Mouse (Mus musculus): ENCODE data around the gene Rasl12. TPM values are rescaled to one million over a fixed set of nuclear protein-coding genes. Genes with fewer than 3 reads are reported as not detected.
A peak's percentile ranks its signal among the peaks of the same experiment; 100 is the strongest.

Gene Rasl12
- polyA plus RNA-seq, 1 experiment from 2014 or later: 10.4 TPM

- 88% methylated on average over 6 of the region's 6 CpGs for WGBS
- TF ChIP-seq CTCF (IDR thresholded peaks at IDR 0.05; ENCODE audit: low read depth): no peak
- no peak for ATAC-seq (replicated peaks; ENCODE audit: low FRiP score, low read depth)
- Histone ChIP-seq H3K27me3 (ENCODE audit: insufficient read depth, low read length) (no peaks in the 10 kb centered on the region), H3K36me3 (ENCODE audit: insufficient read depth, low read length) (peaks cover 42% of the 10 kb centered on the region), H3K9me3 (replicated peaks; ENCODE audit: low read length) (no peaks in the 10 kb centered on the region), H3K4me2 (ENCODE audit: low read length) (no peak overlapping the region), H3K4me1 (replicated peaks; ENCODE audit: insufficient read depth, low read length) (no peaks in the 10 kb centered on the region), H3K9ac (ENCODE audit: low read depth, low read length) (no peak overlapping the region), H3K27ac (no peak overlapping the region), H3K4me3 (replicated peaks; ENCODE audit: low read depth, low read length) (no peak overlapping the region)
- no peak for DNase-seq (ENCODE audit: low spot score)
Measured at GRCm38 (mm10) chr9:65447951-65448350, 49.6 kb downstream of the Rasl12 start.

DNA sequence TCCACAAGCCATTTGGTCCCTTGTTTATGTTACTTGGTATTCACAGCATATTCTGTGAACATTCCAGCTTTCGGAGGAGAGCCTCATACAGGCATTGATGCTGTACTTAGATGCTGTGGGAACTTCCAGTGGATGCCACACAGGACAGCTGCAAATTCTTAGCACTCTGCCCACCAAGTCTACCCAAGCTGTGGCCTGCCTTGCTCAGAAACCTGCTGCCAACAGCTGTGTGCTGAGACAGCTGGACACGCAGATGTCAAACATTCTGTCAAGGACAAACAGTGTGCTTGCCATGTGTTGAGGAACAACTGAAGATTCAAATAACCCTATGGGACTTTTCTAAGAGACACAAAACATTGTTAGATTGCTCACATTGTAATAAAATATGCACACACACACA, 60.7 kb downstream of the Rasl12 start:
- H3K4me1 ChIP-seq (replicated peaks; ENCODE audit: insufficient read depth, low read length): peaks cover 13% of the 10 kb centered on the region; the same call in 1 of the 2 replicates
- no peak overlapping the region for H3K4me2 ChIP-seq (ENCODE audit: low read length)
- H3K27me3 ChIP-seq (ENCODE audit: insufficient read depth, low read length): no peaks in the 10 kb centered on the region
- no peak overlapping the region for H3K9ac ChIP-seq (ENCODE audit: low read depth, low read length)
- H3K27ac ChIP-seq: no peak overlapping the region
- 81% methylated on average over 2 of the region's 2 CpGs for WGBS
- no peak overlapping the region for H3K4me3 ChIP-seq (replicated peaks; ENCODE audit: low read depth, low read length)
- no peak for ATAC-seq (replicated peaks; ENCODE audit: low FRiP score, low read depth)
- TF ChIP-seq CTCF (IDR thresholded peaks at IDR 0.05; ENCODE audit: low read depth): no peak
- H3K36me3 ChIP-seq (ENCODE audit: insufficient read depth, low read length): no peaks in the 10 kb centered on the region
- no peaks in the 10 kb centered on the region for H3K9me3 ChIP-seq (replicated peaks; ENCODE audit: low read length)
- DNase-seq (ENCODE audit: low spot score): no peak

DNA sequence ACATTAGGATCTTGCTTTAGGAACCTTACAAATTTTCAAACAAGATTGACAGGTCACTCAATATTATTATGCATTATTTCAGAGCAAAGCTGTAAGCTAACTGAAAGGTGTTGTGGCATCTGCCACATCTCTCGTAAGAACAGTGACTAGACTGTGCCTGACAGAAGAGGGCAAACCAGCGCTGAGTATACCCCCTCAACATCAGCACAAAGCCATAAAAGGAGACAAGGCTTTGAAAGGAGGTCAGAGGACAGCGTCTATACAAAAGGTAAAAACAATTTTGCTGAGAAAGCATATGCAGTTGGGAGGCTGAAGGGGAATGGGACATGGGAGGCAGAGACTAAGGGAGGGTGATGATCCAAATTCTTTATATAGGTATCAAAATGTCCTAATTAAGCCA, 61.9 kb downstream of the Rasl12 start:
- no peaks in the 10 kb centered on the region for H3K9me3 ChIP-seq (replicated peaks; ENCODE audit: low read length)
- TF ChIP-seq CTCF (IDR thresholded peaks at IDR 0.05; ENCODE audit: low read depth): no peak
- ATAC-seq (replicated peaks; ENCODE audit: low FRiP score, low read depth): no peak
- H3K27ac ChIP-seq: peak overlapping the region; percentile 91
- DNase-seq (ENCODE audit: low spot score): no peak
- H3K27me3 ChIP-seq (ENCODE audit: insufficient read depth, low read length): no peaks in the 10 kb centered on the region
- H3K4me3 ChIP-seq (replicated peaks; ENCODE audit: low read depth, low read length): peak overlapping the region; percentile 81
- peak overlapping the region; percentile 55 for H3K4me2 ChIP-seq (ENCODE audit: low read length)
- peaks cover 13% of the 10 kb centered on the region; the same call in 1 of the 2 replicates for H3K4me1 ChIP-seq (replicated peaks; ENCODE audit: insufficient read depth, low read length)
- no peak overlapping the region for H3K9ac ChIP-seq (ENCODE audit: low read depth, low read length)
- H3K36me3 ChIP-seq (ENCODE audit: insufficient read depth, low read length): no peaks in the 10 kb centered on the region
- WGBS: 40% methylated on average over 3 of the region's 3 CpGs

- WGBS: under 1% methylated on average over 53 of the region's 53 CpGs
- peaks cover 13% of the 10 kb centered on the region; the same call in 1 of the 2 replicates for H3K4me1 ChIP-seq (replicated peaks; ENCODE audit: insufficient read depth, low read length)
- DNase-seq (ENCODE audit: low spot score) (peak; percentile 97), ATAC-seq (replicated peaks; ENCODE audit: low FRiP score, low read depth) (peak; percentile 96)
- H3K9me3 ChIP-seq (replicated peaks; ENCODE audit: low read length): no peaks in the 10 kb centered on the region
- H3K27ac ChIP-seq: peak within 1 kb of the TSS; percentile 91
- H3K4me3 ChIP-seq (replicated peaks; ENCODE audit: low read depth, low read length): peak within 1 kb of the TSS; percentile 81
- 0 out of 2 replicates have a peak, but pooled peaks have one; percentile 10 for TF ChIP-seq CTCF (IDR thresholded peaks at IDR 0.05; ENCODE audit: low read depth)
- H3K27me3 ChIP-seq (ENCODE audit: insufficient read depth, low read length): no peaks in the 10 kb centered on the region
- H3K4me2 ChIP-seq (ENCODE audit: low read length): peak within 1 kb of the TSS; percentile 55
- peaks cover 5% of the 10 kb centered on the region; the same call in 1 of the 2 replicates for H3K36me3 ChIP-seq (ENCODE audit: insufficient read depth, low read length)
- H3K9ac ChIP-seq (ENCODE audit: low read depth, low read length): peak within 1 kb of the TSS; percentile 76
Measured at GRCm38 (mm10) chr9:65460732-65461442, 62.6 kb downstream of the Rasl12 start, which contains the start of gene Spg21. TSS of gene Spg21 (plus strand) at chr9:65460947.

DNA sequence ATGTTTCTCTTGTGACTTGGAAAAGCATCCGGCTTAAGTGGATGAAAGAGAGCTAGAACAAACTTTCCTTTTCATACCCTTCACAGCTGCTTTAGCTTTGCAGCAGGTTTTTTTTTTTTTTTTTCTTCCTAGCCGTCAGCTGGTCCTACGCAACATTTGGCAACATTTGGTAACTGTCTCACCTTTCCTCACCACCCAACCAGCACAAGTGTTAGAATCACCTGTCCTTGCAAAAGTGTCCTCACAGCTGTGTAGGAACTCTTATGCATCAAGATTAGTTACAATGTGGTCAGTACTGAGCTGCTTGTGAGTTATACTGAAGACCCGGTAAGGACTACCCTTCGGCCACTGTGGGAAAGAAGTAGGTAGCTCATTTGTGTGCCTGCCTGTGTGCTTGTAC, 64.2 kb downstream of the Rasl12 start:
- no peak overlapping the region for H3K4me2 ChIP-seq (ENCODE audit: low read length)
- no peak for DNase-seq (ENCODE audit: low spot score)
- 74% methylated on average over 5 of the region's 5 CpGs for WGBS

GRCm38 (mm10) chr9:65464161-65464560, 65.9 kb downstream of the Rasl12 start:
- DNase-seq (ENCODE audit: low spot score): no peak
- Histone ChIP-seq H3K9me3 (replicated peaks; ENCODE audit: low read length) (no peaks in the 10 kb centered on the region), H3K4me2 (ENCODE audit: low read length) (no peak overlapping the region), H3K36me3 (ENCODE audit: insufficient read depth, low read length) (peaks cover 10% of the 10 kb centered on the region; the same call in 1 of the 2 replicates), H3K27ac (no peak overlapping the region), H3K27me3 (ENCODE audit: insufficient read depth, low read length) (no peaks in the 10 kb centered on the region), H3K4me1 (replicated peaks; ENCODE audit: insufficient read depth, low read length) (peaks cover 13% of the 10 kb centered on the region; the same call in 1 of the 2 replicates), H3K9ac (ENCODE audit: low read depth, low read length) (no peak overlapping the region), H3K4me3 (replicated peaks; ENCODE audit: low read depth, low read length) (no peak overlapping the region)
- TF ChIP-seq CTCF (IDR thresholded peaks at IDR 0.05; ENCODE audit: low read depth): no peak
- 92% methylated on average over 6 of the region's 6 CpGs for WGBS
- ATAC-seq (replicated peaks; ENCODE audit: low FRiP score, low read depth): no peak

More for the DNA sequence above, 64.2 kb downstream of the Rasl12 start:
- Histone ChIP-seq H3K9me3 (replicated peaks; ENCODE audit: low read length) (no peaks in the 10 kb centered on the region), H3K9ac (ENCODE audit: low read depth, low read length) (peak overlapping the region; percentile 9; the same call in 1 of the 2 replicates), H3K4me3 (replicated peaks; ENCODE audit: low read depth, low read length) (no peak overlapping the region), H3K36me3 (ENCODE audit: insufficient read depth, low read length) (peaks cover 7% of the 10 kb centered on the region; the same call in 1 of the 2 replicates), H3K27ac (no peak overlapping the region), H3K4me1 (replicated peaks; ENCODE audit: insufficient read depth, low read length) (peaks cover 13% of the 10 kb centered on the region; the same call in 1 of the 2 replicates), H3K27me3 (ENCODE audit: insufficient read depth, low read length) (no peaks in the 10 kb centered on the region)
- no peak for TF ChIP-seq CTCF (IDR thresholded peaks at IDR 0.05; ENCODE audit: low read depth)
- ATAC-seq (replicated peaks; ENCODE audit: low FRiP score, low read depth): no peak

Other genes starting within 250 kb of the Rasl12 start
- 8.4 and 8.6 TPM in 2 replicates for gene Parp16, start 203.2 kb upstream of the Rasl12 start, polyA plus RNA-seq (2015; fragmentation: Nextera tagmentation; extraction: Ambion mirVana)
- gene Cilp, start 133.3 kb upstream of the Rasl12 start, polyA plus RNA-seq (2015; fragmentation: Nextera tagmentation; extraction: Ambion mirVana): 0.33 and 0.51 TPM in 2 replicates
- gene Clpx, start 104.2 kb upstream of the Rasl12 start, polyA plus RNA-seq (2015; fragmentation: Nextera tagmentation; extraction: Ambion mirVana): 59.5 and 62.3 TPM in 2 replicates
- gene Pdcd7, start 52.4 kb upstream of the Rasl12 start, polyA plus RNA-seq (2015; fragmentation: Nextera tagmentation; extraction: Ambion mirVana): 9.1 and 10.3 TPM in 2 replicates
- gene Ubap1l, start 37.5 kb upstream of the Rasl12 start, polyA plus RNA-seq (2015; fragmentation: Nextera tagmentation; extraction: Ambion mirVana): 0.08 and 0.10 TPM in 2 replicates
- gene Kbtbd13, start 6.9 kb upstream of the Rasl12 start, polyA plus RNA-seq (2015; fragmentation: Nextera tagmentation; extraction: Ambion mirVana): 1.2 and 1.5 TPM in 2 replicates
- gene Slc51b, start 24.4 kb downstream of the Rasl12 start, polyA plus RNA-seq (2015; fragmentation: Nextera tagmentation; extraction: Ambion mirVana): 33.4 and 36.0 TPM in 2 replicates
- gene Mtfmt, start 37.3 kb downstream of the Rasl12 start, polyA plus RNA-seq (2015; fragmentation: Nextera tagmentation; extraction: Ambion mirVana): 19.2 and 20.6 TPM in 2 replicates
- 118 and 122 TPM in 2 replicates for gene Spg21, start 62.4 kb downstream of the Rasl12 start, polyA plus RNA-seq (2015; fragmentation: Nextera tagmentation; extraction: Ambion mirVana)
- gene Ankdd1a, start 121.7 kb downstream of the Rasl12 start, polyA plus RNA-seq (2015; fragmentation: Nextera tagmentation; extraction: Ambion mirVana): 0.14 TPM in 1 of 2 replicates, not detected in the other
- gene Plekho2, start 181.5 kb downstream of the Rasl12 start, polyA plus RNA-seq (2015; fragmentation: Nextera tagmentation; extraction: Ambion mirVana): 13.4 and 14.6 TPM in 2 replicates
- 3.5 and 4.8 TPM in 2 replicates for gene Pif1, start 188.7 kb downstream of the Rasl12 start, polyA plus RNA-seq (2015; fragmentation: Nextera tagmentation; extraction: Ambion mirVana)
- 38.6 and 39.2 TPM in 2 replicates for gene Rbpms2, start 231.1 kb downstream of the Rasl12 start, polyA plus RNA-seq (2015; fragmentation: Nextera tagmentation; extraction: Ambion mirVana)

Measured in kidney, postnatal 0 days (tissue).